Mouse (Mus musculus): Measurements from ENCODE around the gene Zc3h15.

DNA sequence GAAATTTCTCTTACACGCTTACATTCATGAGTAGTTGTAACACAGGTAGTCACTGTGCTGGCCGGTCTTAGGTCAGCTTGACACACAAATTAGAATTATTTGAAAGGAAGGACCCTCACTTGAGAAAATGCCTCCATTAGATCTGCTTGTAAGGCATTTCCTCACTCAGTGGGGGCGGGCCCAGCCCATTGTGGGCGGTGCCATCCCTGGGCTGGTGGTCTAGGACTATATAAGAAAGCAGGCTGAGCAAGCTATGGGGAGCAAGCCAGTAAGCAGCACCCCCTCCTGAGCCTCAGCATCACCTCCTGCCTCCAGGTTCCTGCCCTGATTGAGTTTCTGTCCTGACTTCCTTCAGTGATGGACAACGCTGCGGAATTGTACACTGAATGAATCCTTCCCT, 16.3 kb upstream of the Zc3h15 start:
- TF ChIP-seq CTCF (IDR thresholded peaks at IDR 0.05; ENCODE audit: extremely low read depth, insufficient read length, insufficient replicate concordance, low read depth, low read length) (no peak), POLR2A (IDR thresholded peaks at IDR 0.05; ENCODE audit: low read depth, low read length) (no peak)

All from small intestine, adult 2 months (tissue).